Mouse (Mus musculus) myocyte (in vitro differentiated cells): ENCODE results near the gene Psen1. TPM values are rescaled to one million over a fixed set of nuclear protein-coding genes. Genes with fewer than 3 reads are reported as not detected.

Source experiments
- H3K27me3 ChIP-seq: one replicate; pipeline ENCODE4 v1.6.1; 2011; ENCODE audit not compliant: control insufficient read depth, insufficient read depth, insufficient read length
- H3K36me3 ChIP-seq: one replicate; pipeline ENCODE4 v1.6.1; 2011; ENCODE audit not compliant: control insufficient read depth, insufficient read depth
- H3K4me2 ChIP-seq: one replicate; pipeline ENCODE4 v1.6.1; 2011; ENCODE audit warnings: low read depth, control low read depth
- H3K4me3 ChIP-seq: one replicate; pipeline ENCODE4 v1.5.1; 2011; ENCODE audit warnings: mild to moderate bottlenecking, control low read depth, moderate library complexity
- H3K79me2 ChIP-seq: one replicate; pipeline ENCODE4 v1.6.1; 2011; ENCODE audit not compliant: control insufficient read depth, insufficient read depth
- H3ac ChIP-seq: one replicate; pipeline ENCODE4 v1.6.1; 2011; ENCODE audit not compliant: control insufficient read depth, insufficient read length
- CEBPB ChIP-seq: IDR thresholded peaks from 2 replicates; pipeline ENCODE4 v1.6.1; 2011; ENCODE audit warnings: mild to moderate bottlenecking, moderate library complexity; ENCODE audit not compliant: poor library complexity, insufficient read depth, severe bottlenecking
- E2F4 ChIP-seq: IDR thresholded peaks from one replicate; pipeline ENCODE4 v1.6.1; 2011; ENCODE audit warnings: mild to moderate bottlenecking, control low read depth, moderate library complexity; ENCODE audit not compliant: insufficient read depth
- MAX ChIP-seq: IDR thresholded peaks from one replicate; pipeline ENCODE4 v1.6.1; 2011; ENCODE audit warnings: low read depth, mild to moderate bottlenecking, control low read depth
- MYOD1 ChIP-seq, 3 experiments: IDR thresholded peaks; one replicate each; pipeline ENCODE4 v1.6.1; 2011; ENCODE audit warnings: control low read depth in 2 of 3, low read depth in 2 of 3, mild to moderate bottlenecking in 2 of 3, moderate library complexity in 1 of 3; ENCODE audit not compliant: insufficient read length in 2 of 3, control insufficient read depth in 1 of 3
- MYOG ChIP-seq, 3 experiments: IDR thresholded peaks; one replicate each; pipeline ENCODE4 v1.6.1; 2011; ENCODE audit warnings: control low read depth in 2 of 3, low read depth in 2 of 3, mild to moderate bottlenecking in 2 of 3; ENCODE audit not compliant: insufficient read length in 2 of 3, control insufficient read depth in 1 of 3, insufficient read depth in 1 of 3
- POLR2A ChIP-seq: IDR thresholded peaks from one replicate; pipeline ENCODE4 v1.6.1; 2011; ENCODE audit warnings: low read depth, mild to moderate bottlenecking, control low read depth, moderate library complexity; ENCODE audit not compliant: insufficient read length
- POLR2AphosphoS2 ChIP-seq: IDR thresholded peaks from one replicate; pipeline ENCODE4 v1.6.1; 2011; ENCODE audit warnings: low read depth, control low read depth; ENCODE audit not compliant: insufficient read length
- REST ChIP-seq: IDR thresholded peaks from one replicate; pipeline ENCODE4 v1.6.1; 2011; ENCODE audit warnings: mild to moderate bottlenecking, control low read depth, moderate library complexity; ENCODE audit not compliant: insufficient read depth, insufficient read length
- SRF ChIP-seq: IDR thresholded peaks from one replicate; pipeline ENCODE4 v1.6.1; 2011; ENCODE audit warnings: low read depth; ENCODE audit not compliant: control insufficient read depth, insufficient read length
- TCF12 ChIP-seq: IDR thresholded peaks from one replicate; pipeline ENCODE4 v1.6.1; 2011; ENCODE audit warnings: mild to moderate bottlenecking, control low read depth; ENCODE audit not compliant: poor library complexity, insufficient read depth, severe bottlenecking
- TCF3 ChIP-seq: IDR thresholded peaks from one replicate; pipeline ENCODE4 v1.6.1; 2011; ENCODE audit warnings: low read depth, control low read depth; ENCODE audit not compliant: insufficient read length
- USF1 ChIP-seq: IDR thresholded peaks from one replicate; pipeline ENCODE4 v1.6.1; 2011; ENCODE audit warnings: low read depth, mild to moderate bottlenecking, control low read depth, moderate library complexity
- polyA plus RNA-seq: library from polyadenylated mRNA; unstranded; fragments of >200 nt; fragmentation: generic; extraction: Trizol; gene quantifications from one replicate; pipeline ENCODE4 v1.2.1, GENCODE M21; 2012; ENCODE audit warnings: missing spikeins

Gene Psen1
- 53.7 TPM for polyA plus RNA-seq

GRCm38 (mm10) chr12:83687934-83688315 is at the start of gene Psen1:
Psen1 (plus strand) TSS chr12:83688152.
- Histone ChIP-seq H3K27me3 (no peaks in the 10 kb centered on the region), H3K4me2 (peak within 1 kb of the TSS; percentile 98), H3K79me2 (peaks cover 42% of the 10 kb centered on the region), H3K4me3 (peak within 1 kb of the TSS; percentile 60), H3ac (peak within 1 kb of the TSS; percentile 46), H3K36me3 (peaks cover 13% of the 10 kb centered on the region)
- TF ChIP-seq MYOD1 (IDR thresholded peaks at IDR 0.05; ENCODE audit: control insufficient read depth in 1 of 3, insufficient read length in 2 of 3, low read depth in 2 of 3), result no peak
- TF ChIP-seq TCF3, result no peak
- peak; percentile 74 for TF ChIP-seq POLR2A
- no peak for TF ChIP-seq REST
- peak; percentile 78 for TF ChIP-seq CEBPB
- peak in 1 of 3 experiments; percentile 36 for TF ChIP-seq MYOG (IDR thresholded peaks at IDR 0.05; ENCODE audit: control insufficient read depth in 1 of 3, insufficient read depth in 1 of 3, insufficient read length in 2 of 3, low read depth in 2 of 3)
- TF ChIP-seq POLR2AphosphoS2, result peak; percentile 99
- peak; percentile 67 for TF ChIP-seq MAX

GRCm38 (mm10) chr12:83641233-83641632 is 46.7 kb upstream of the Psen1 start:
- Histone ChIP-seq H3K27me3 (no peaks in the 10 kb centered on the region), H3K4me3 (no peak overlapping the region), H3K36me3 (peaks cover 56% of the 10 kb centered on the region), H3K4me2 (no peak overlapping the region), H3ac (no peak overlapping the region), H3K79me2 (peaks cover 87% of the 10 kb centered on the region)
- TF ChIP-seq REST (no peak), TCF12 (no peak), SRF (no peak), USF1 (no peak), CEBPB (no peak)

GRCm38 (mm10) chr12:83643116-83643515 is 44.8 kb upstream of the Psen1 start:
- no peak overlapping the region for H3K4me3 ChIP-seq
- H3K4me2 ChIP-seq, result no peak overlapping the region
- H3K79me2 ChIP-seq, result peaks cover 85% of the 10 kb centered on the region
- TF ChIP-seq MYOG (IDR thresholded peaks at IDR 0.05; ENCODE audit: control insufficient read depth in 1 of 3, insufficient read depth in 1 of 3, insufficient read length in 2 of 3, low read depth in 2 of 3) (no peak), POLR2A (no peak), POLR2AphosphoS2 (no peak), TCF12 (no peak), E2F4 (no peak), MYOD1 (IDR thresholded peaks at IDR 0.05; ENCODE audit: control insufficient read depth in 1 of 3, insufficient read length in 2 of 3, low read depth in 2 of 3) (no peak), USF1 (no peak), MAX (no peak), REST (no peak), TCF3 (no peak), SRF (no peak), CEBPB (no peak)
- no peaks in the 10 kb centered on the region for H3K27me3 ChIP-seq
- peaks cover 54% of the 10 kb centered on the region for H3K36me3 ChIP-seq
- H3ac ChIP-seq, result no peak overlapping the region

- TF ChIP-seq USF1 (no peak), E2F4 (no peak), REST (no peak), MYOG (IDR thresholded peaks at IDR 0.05; ENCODE audit: control insufficient read depth in 1 of 3, insufficient read depth in 1 of 3, insufficient read length in 2 of 3, low read depth in 2 of 3) (no peak), TCF12 (no peak), MAX (no peak)
- no peak overlapping the region for H3K4me2 ChIP-seq
- no peak overlapping the region for H3K4me3 ChIP-seq
- H3K36me3 ChIP-seq, result peaks cover 70% of the 10 kb centered on the region
- H3K79me2 ChIP-seq, result peaks cover 47% of the 10 kb centered on the region
- no peaks in the 10 kb centered on the region for H3K27me3 ChIP-seq
- no peak overlapping the region for H3ac ChIP-seq
Observed at GRCm38 (mm10) chr12:83650346-83650745, 37.6 kb upstream of the Psen1 start.

- no peak overlapping the region for H3ac ChIP-seq
- no peaks in the 10 kb centered on the region for H3K27me3 ChIP-seq
- H3K4me3 ChIP-seq, result no peak overlapping the region
- no peak overlapping the region for H3K4me2 ChIP-seq
- H3K36me3 ChIP-seq, result peaks cover 73% of the 10 kb centered on the region
- H3K79me2 ChIP-seq, result peaks cover 51% of the 10 kb centered on the region
- TF ChIP-seq MYOG (IDR thresholded peaks at IDR 0.05; ENCODE audit: control insufficient read depth in 1 of 3, insufficient read depth in 1 of 3, insufficient read length in 2 of 3, low read depth in 2 of 3) (no peak), USF1 (no peak), MAX (no peak), SRF (no peak), POLR2A (no peak), REST (no peak), TCF12 (no peak), POLR2AphosphoS2 (no peak), E2F4 (no peak), CEBPB (no peak), TCF3 (no peak), MYOD1 (IDR thresholded peaks at IDR 0.05; ENCODE audit: control insufficient read depth in 1 of 3, insufficient read length in 2 of 3, low read depth in 2 of 3) (no peak)
Observed at GRCm38 (mm10) chr12:83651414-83651813, 36.5 kb upstream of the Psen1 start.
